Mouse (Mus musculus) embryonic facial prominence, embryonic 15.5 days (tissue): ENCODE measurements around the gene Papln. TPM values are rescaled to one million over a fixed set of nuclear protein-coding genes. Genes with fewer than 3 reads are reported as not detected.

ENCODE experiments used
- ATAC-seq: fragments of 200-750 bp; cut with Nextera tagmentation; 2 replicates; pipeline ENCODE4 v1.8.0; 2017; ENCODE audit warnings: low read depth, moderate TSS enrichment; ENCODE audit not compliant: insufficient number of reproducible peaks, low FRiP score, low TSS enrichment
- H3K27ac ChIP-seq: fragments of 300-500 bp; sonication (generic); replicated peaks from 2 replicates; pipeline ENCODE4 v1.5.1; 2015; ENCODE audit warnings: mild to moderate bottlenecking, inconsistent platforms
- H3K27me3 ChIP-seq: fragments of 300-500 bp; sonication (generic); 2 replicates; pipeline ENCODE4 v1.6.1; 2015; ENCODE audit warnings: inconsistent platforms
- H3K36me3 ChIP-seq: fragments of 300-500 bp; sonication (generic); 2 replicates; pipeline ENCODE4 v1.6.1; 2015; ENCODE audit warnings: mild to moderate bottlenecking, inconsistent platforms
- H3K4me1 ChIP-seq: fragments of 300-500 bp; sonication (generic); 2 replicates; pipeline ENCODE4 v1.6.1; 2015; ENCODE audit warnings: inconsistent platforms
- H3K4me2 ChIP-seq: fragments of 300-500 bp; sonication (generic); replicated peaks from 2 replicates; pipeline ENCODE4 v1.6.1; 2015; ENCODE audit warnings: mild to moderate bottlenecking, inconsistent platforms
- H3K4me3 ChIP-seq: fragments of 300-500 bp; sonication (generic); replicated peaks from 2 replicates; pipeline ENCODE4 v1.5.1; 2015; ENCODE audit warnings: mild to moderate bottlenecking, inconsistent platforms
- H3K9ac ChIP-seq: fragments of 300-500 bp; sonication (generic); 2 replicates; pipeline ENCODE4 v1.6.1; 2015; ENCODE audit warnings: inconsistent platforms
- H3K9me3 ChIP-seq: fragments of 300-500 bp; sonication (generic); replicated peaks from 2 replicates; pipeline ENCODE4 v1.6.1; 2016; ENCODE audit warnings: inconsistent platforms
- WGBS: fragments of 180-500 bp; shearing (Covaris S2); methylation state at CpG from one replicate; pipeline ENCODE4 v1.1.7; 2015; 5-methylcytosine and 5-hydroxymethylcytosine counted together
- polyA plus RNA-seq: library from polyadenylated mRNA; unstranded; fragments of >200 nt; fragmentation: Nextera tagmentation; extraction: Ambion mirVana; gene quantifications from 2 replicates; pipeline ENCODE4 v1.2.1, GENCODE M21; 2015

Papln gene
- polyA plus RNA-seq, 1 experiment from 2014 or later = 5.2 TPM

GRCm38 (mm10) chr12:83768235-83768899 is 4.9 kb downstream of the Papln start:
- Histone ChIP-seq H3K4me2 (no peak overlapping the region), H3K9ac (no peak overlapping the region), H3K9me3 (no peaks in the 10 kb centered on the region), H3K4me3 (no peak overlapping the region), H3K27ac (peak overlapping the region; percentile 44), H3K36me3 (no peaks in the 10 kb centered on the region), H3K4me1 (peaks cover 60% of the 10 kb centered on the region), H3K27me3 (no peaks in the 10 kb centered on the region)
- 67% methylated on average over 14 of the region's 14 CpGs for WGBS
- ATAC-seq = no peak

- H3K36me3 ChIP-seq = no peaks in the 10 kb centered on the region
- H3K9me3 ChIP-seq = no peaks in the 10 kb centered on the region
- H3K4me2 ChIP-seq = peak overlapping the region; percentile 42
- no peak overlapping the region for H3K9ac ChIP-seq
- no peaks in the 10 kb centered on the region for H3K27me3 ChIP-seq
- no peak for ATAC-seq
- WGBS = 4% methylated on average over 25 of the region's 25 CpGs
- H3K27ac ChIP-seq = peak overlapping the region; percentile 34; the same call in 1 of the 2 replicates
- H3K4me3 ChIP-seq = peak overlapping the region; percentile 2; the same call in 1 of the 2 replicates
- H3K4me1 ChIP-seq = peaks cover 51% of the 10 kb centered on the region
Observed at GRCm38 (mm10) chr12:83770418-83771256, 7.2 kb downstream of the Papln start.

GRCm38 (mm10) chr12:83775621-83776020 is 12.2 kb downstream of the Papln start:
- no peaks in the 10 kb centered on the region for H3K27me3 ChIP-seq
- H3K4me2 ChIP-seq = no peak overlapping the region
- WGBS = 78% methylated on average over 12 of the region's 12 CpGs
- no peak overlapping the region for H3K4me3 ChIP-seq
- H3K4me1 ChIP-seq = peaks cover 3% of the 10 kb centered on the region
- no peak overlapping the region for H3K9ac ChIP-seq
- H3K9me3 ChIP-seq = no peaks in the 10 kb centered on the region
- no peaks in the 10 kb centered on the region for H3K36me3 ChIP-seq
- H3K27ac ChIP-seq = no peak overlapping the region
- ATAC-seq = no peak

GRCm38 (mm10) chr12:83776766-83777165 is 13.3 kb downstream of the Papln start:
- 83% methylated on average over 7 of the region's 7 CpGs for WGBS
- Histone ChIP-seq H3K27me3 (no peaks in the 10 kb centered on the region), H3K4me1 (no peaks in the 10 kb centered on the region), H3K9ac (no peak overlapping the region), H3K9me3 (no peaks in the 10 kb centered on the region), H3K4me2 (no peak overlapping the region), H3K27ac (no peak overlapping the region), H3K4me3 (no peak overlapping the region), H3K36me3 (no peaks in the 10 kb centered on the region)
- no peak for ATAC-seq

GRCm38 (mm10) chr12:83780181-83780580 is 16.7 kb downstream of the Papln start:
- WGBS = 87% methylated on average over 3 of the region's 3 CpGs
- H3K36me3 ChIP-seq = no peaks in the 10 kb centered on the region
- no peaks in the 10 kb centered on the region for H3K27me3 ChIP-seq
- ATAC-seq = no peak
- no peak overlapping the region for H3K27ac ChIP-seq
- no peak overlapping the region for H3K4me3 ChIP-seq
- no peak overlapping the region for H3K4me2 ChIP-seq
- no peak overlapping the region for H3K9ac ChIP-seq
- H3K9me3 ChIP-seq = no peaks in the 10 kb centered on the region
- H3K4me1 ChIP-seq = no peaks in the 10 kb centered on the region

GRCm38 (mm10) chr12:83781204-83781603 is 17.8 kb downstream of the Papln start:
- Histone ChIP-seq H3K27ac (no peak overlapping the region), H3K4me2 (no peak overlapping the region), H3K27me3 (no peaks in the 10 kb centered on the region), H3K36me3 (no peaks in the 10 kb centered on the region), H3K9ac (no peak overlapping the region), H3K9me3 (no peaks in the 10 kb centered on the region), H3K4me3 (no peak overlapping the region), H3K4me1 (no peaks in the 10 kb centered on the region)
- no peak for ATAC-seq
- 63% methylated on average over 7 of the region's 7 CpGs for WGBS

- Histone ChIP-seq H3K9ac (no peak overlapping the region), H3K27ac (no peak overlapping the region), H3K4me3 (no peak overlapping the region), H3K4me1 (no peaks in the 10 kb centered on the region), H3K36me3 (no peaks in the 10 kb centered on the region), H3K4me2 (no peak overlapping the region), H3K9me3 (no peaks in the 10 kb centered on the region), H3K27me3 (no peaks in the 10 kb centered on the region)
- ATAC-seq = no peak
- WGBS = 82% methylated on average over 23 of the region's 23 CpGs
Observed at GRCm38 (mm10) chr12:83781640-83782278, 18.3 kb downstream of the Papln start.

- H3K4me3 ChIP-seq = no peak overlapping the region
- no peak overlapping the region for H3K9ac ChIP-seq
- ATAC-seq = no peak
- no peaks in the 10 kb centered on the region for H3K36me3 ChIP-seq
- H3K27me3 ChIP-seq = no peaks in the 10 kb centered on the region
- no peaks in the 10 kb centered on the region for H3K4me1 ChIP-seq
- WGBS = 89% methylated on average over 10 of the region's 10 CpGs
- H3K27ac ChIP-seq = no peak overlapping the region
- no peak overlapping the region for H3K4me2 ChIP-seq
- H3K9me3 ChIP-seq = no peaks in the 10 kb centered on the region
Observed at GRCm38 (mm10) chr12:83782669-83783068, 19.2 kb downstream of the Papln start.

- Histone ChIP-seq H3K4me2 (no peak overlapping the region), H3K36me3 (no peaks in the 10 kb centered on the region), H3K9me3 (no peaks in the 10 kb centered on the region), H3K4me1 (peaks cover 7% of the 10 kb centered on the region), H3K9ac (no peak overlapping the region), H3K4me3 (no peak overlapping the region), H3K27ac (no peak overlapping the region), H3K27me3 (no peaks in the 10 kb centered on the region)
- no peak for ATAC-seq
- WGBS = 39% methylated on average over 4 of the region's 4 CpGs
Observed at GRCm38 (mm10) chr12:83785305-83785704, 21.9 kb downstream of the Papln start.

- H3K36me3 ChIP-seq = peaks cover 9% of the 10 kb centered on the region; the same call in 1 of the 2 replicates
- H3K4me1 ChIP-seq = peaks cover 9% of the 10 kb centered on the region
- no peaks in the 10 kb centered on the region for H3K27me3 ChIP-seq
- ATAC-seq = no peak
- H3K9me3 ChIP-seq = no peaks in the 10 kb centered on the region
- H3K4me3 ChIP-seq = no peak overlapping the region
- WGBS = 76% methylated on average over 17 of the region's 17 CpGs
- no peak overlapping the region for H3K27ac ChIP-seq
- no peak overlapping the region for H3K4me2 ChIP-seq
- H3K9ac ChIP-seq = no peak overlapping the region
Observed at GRCm38 (mm10) chr12:83789051-83789780, 25.8 kb downstream of the Papln start.

GRCm38 (mm10) chr12:83789781-83790140 is 26.3 kb downstream of the Papln start:
- no peak overlapping the region for H3K9ac ChIP-seq
- no peak for ATAC-seq
- peak overlapping the region; percentile 28; the same call in 1 of the 2 replicates for H3K27ac ChIP-seq

More at GRCm38 (mm10) chr12:83789781-83790140, 26.3 kb downstream of the Papln start:
- Histone ChIP-seq H3K4me3 (no peak overlapping the region), H3K4me1 (peaks cover 9% of the 10 kb centered on the region), H3K4me2 (no peak overlapping the region), H3K36me3 (peaks cover 9% of the 10 kb centered on the region; the same call in 1 of the 2 replicates), H3K9me3 (no peaks in the 10 kb centered on the region), H3K27me3 (no peaks in the 10 kb centered on the region)
- 8% methylated on average over 4 of the region's 4 CpGs for WGBS
